Mouse (Mus musculus) right cerebral cortex, postnatal 14 days (tissue): ENCODE results near the gene Cluh.

Experiments
- DNase-seq: peaks from one replicate; pipeline ENCODE4 v3.0.0; 2022

The Cluh gene

GRCm38 (mm10) chr11:74649647-74650551 lies 604 bp downstream of the Cluh start:
- DNase-seq, result peak; percentile 38

GRCm38 (mm10) chr11:74650576-74651100 lies 1.3 kb downstream of the Cluh start:
- no peak for DNase-seq

- DNase-seq, result no peak
Measured at GRCm38 (mm10) chr11:74652791-74653191, 3.5 kb downstream of the Cluh start.

DNA sequence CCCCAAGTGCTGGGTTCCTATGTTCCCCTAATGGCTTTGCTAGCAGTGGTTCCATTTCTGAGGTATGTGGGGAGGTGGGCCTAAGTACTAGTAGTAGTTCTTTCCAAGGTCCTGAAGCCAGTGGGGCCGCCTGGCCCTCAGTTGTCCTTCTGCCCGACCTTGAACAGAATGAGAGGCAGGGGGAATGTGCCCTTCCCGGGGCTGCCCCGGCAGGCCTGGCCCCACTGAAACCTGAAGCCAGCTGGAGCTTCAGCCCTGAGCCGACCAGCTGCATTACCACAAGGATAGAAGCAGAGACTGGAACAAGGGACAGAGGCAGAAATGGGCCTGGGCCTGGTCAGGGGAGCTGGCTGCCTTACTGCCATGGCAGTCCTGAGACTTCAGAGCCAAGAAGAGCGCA lies 4.1 kb downstream of the Cluh start:
- DNase-seq, result no peak

DNA sequence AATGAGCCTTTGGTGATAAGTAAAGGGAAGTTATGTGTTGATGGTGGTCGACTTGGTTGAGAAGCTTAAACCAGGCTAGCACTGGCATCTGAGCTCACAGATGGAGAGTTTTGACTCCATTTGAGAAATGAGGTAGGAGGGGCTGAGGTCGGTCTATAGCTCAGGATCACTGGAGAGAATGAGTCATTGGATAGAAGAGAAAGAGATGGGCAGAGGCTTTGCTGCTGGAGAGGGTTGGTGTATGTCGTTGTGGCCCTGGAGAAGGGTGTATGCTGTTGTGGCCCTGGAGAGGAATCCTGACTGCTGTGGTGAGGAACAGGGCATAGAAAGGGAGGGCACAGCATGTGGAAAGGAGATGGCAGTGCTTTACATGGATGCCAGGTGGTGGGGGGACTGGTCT lies 6.6 kb downstream of the Cluh start:
- no peak for DNase-seq

- no peak for DNase-seq
Measured at GRCm38 (mm10) chr11:74660336-74660735, 11.0 kb downstream of the Cluh start.

GRCm38 (mm10) chr11:74661641-74662040 lies 12.3 kb downstream of the Cluh start:
- no peak for DNase-seq

DNA sequence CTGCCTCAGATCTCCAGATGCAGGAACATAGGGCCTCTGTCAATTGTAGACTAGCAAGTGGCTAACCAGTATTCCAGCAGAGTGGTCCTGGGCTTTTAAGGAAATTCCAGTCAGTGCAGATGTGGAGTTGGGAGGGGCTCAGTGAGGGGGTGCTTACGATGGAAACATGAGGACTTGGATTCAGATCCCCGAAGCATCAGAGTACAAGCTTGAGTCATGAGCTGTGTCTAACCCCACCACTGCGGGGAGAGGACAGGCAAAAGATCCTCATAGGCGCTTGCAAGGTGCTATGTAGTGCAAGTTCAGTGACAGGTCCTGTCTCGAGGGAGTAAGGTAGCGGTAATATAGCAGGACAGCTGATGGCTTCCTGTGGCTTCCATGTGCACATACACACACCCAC lies 12.9 kb downstream of the Cluh start:
- DNase-seq, result no peak

GRCm38 (mm10) chr11:74664279-74664678 lies 15.0 kb downstream of the Cluh start:
- DNase-seq, result no peak

DNA sequence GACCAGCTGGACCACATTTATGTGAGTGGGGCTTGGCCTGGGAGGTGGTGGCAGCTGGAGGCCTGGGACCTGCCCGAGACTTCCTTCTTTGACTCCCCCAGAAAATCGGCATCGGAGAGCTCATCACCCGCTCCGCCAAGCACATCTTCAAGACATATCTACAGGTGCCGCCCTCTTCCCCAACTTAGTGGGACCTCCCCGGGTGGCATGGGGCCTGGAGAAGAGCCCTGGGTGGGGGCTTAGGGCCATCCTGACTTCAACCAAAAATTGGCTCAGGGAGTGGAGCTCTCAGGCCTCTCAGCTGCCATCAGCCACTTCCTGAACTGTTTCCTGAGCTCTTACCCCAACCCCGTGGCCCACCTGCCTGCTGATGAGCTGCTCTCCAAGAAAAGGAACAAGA lies 15.6 kb downstream of the Cluh start:
- DNase-seq, result no peak

DNA sequence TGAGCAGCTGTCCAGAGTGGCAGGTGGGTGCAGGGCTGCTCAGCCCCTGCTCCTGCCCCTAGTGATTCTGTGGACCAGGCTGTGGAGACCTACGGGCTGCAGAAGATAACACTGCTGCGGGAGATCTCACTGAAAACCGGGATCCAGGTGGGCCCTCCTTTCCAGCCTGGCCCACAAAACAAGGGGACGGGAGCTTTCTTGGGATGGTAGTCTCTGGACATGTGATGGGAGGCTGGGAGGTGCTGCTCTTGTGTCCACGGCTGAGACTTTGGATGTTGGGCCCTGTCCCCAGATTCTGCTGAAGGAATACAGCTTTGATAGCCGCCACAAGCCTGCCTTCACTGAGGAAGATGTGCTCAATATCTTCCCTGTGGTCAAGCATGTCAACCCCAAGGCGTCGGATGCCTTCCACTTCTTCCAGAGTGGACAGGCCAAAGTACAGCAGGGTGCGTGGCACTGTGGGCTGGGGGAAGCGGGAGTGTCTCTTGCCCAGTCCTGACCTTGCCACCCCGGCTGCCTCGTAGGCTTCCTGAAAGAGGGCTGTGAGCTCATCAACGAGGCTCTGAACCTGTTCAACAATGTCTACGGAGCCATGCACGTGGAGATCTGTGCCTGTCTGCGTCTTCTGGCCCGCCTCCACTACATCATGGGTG lies 16.5 kb downstream of the Cluh start:
- DNase-seq, result no peak

GRCm38 (mm10) chr11:74666284-74666652 lies 17.0 kb downstream of the Cluh start:
- DNase-seq, result no peak

- DNase-seq, result no peak
Measured at GRCm38 (mm10) chr11:74666776-74667581, 17.7 kb downstream of the Cluh start.

- DNase-seq, result no peak
Measured at GRCm38 (mm10) chr11:74667582-74668010, 18.3 kb downstream of the Cluh start.

DNA sequence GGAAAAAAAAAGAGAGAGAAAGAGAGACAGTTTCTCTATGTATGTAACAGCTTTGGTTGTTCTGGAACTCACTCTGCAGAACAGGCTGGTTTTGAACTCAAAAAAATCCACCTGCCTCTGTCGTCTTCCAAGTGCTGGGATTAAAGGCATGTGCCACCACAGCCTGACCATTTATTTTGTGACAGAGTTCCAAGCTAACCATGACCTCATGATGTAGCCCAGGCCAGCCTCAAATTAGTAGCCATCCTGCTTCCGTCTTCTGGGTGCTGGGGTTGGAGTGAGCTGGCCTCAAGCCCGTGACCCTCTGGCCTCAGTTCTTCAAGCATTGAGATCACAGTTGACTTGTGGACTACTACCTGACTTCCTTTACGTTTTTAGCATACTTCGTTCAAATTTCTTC lies 19.2 kb downstream of the Cluh start:
- DNase-seq, result no peak

- no peak for DNase-seq
Measured at GRCm38 (mm10) chr11:74668971-74669370, 19.7 kb downstream of the Cluh start.

- DNase-seq, result no peak
Measured at GRCm38 (mm10) chr11:74670151-74670550, 20.9 kb downstream of the Cluh start.

- no peak for DNase-seq
Measured at GRCm38 (mm10) chr11:74671013-74671412, 21.7 kb downstream of the Cluh start.

GRCm38 (mm10) chr11:74671839-74672238 lies 22.5 kb downstream of the Cluh start:
- no peak for DNase-seq

DNA sequence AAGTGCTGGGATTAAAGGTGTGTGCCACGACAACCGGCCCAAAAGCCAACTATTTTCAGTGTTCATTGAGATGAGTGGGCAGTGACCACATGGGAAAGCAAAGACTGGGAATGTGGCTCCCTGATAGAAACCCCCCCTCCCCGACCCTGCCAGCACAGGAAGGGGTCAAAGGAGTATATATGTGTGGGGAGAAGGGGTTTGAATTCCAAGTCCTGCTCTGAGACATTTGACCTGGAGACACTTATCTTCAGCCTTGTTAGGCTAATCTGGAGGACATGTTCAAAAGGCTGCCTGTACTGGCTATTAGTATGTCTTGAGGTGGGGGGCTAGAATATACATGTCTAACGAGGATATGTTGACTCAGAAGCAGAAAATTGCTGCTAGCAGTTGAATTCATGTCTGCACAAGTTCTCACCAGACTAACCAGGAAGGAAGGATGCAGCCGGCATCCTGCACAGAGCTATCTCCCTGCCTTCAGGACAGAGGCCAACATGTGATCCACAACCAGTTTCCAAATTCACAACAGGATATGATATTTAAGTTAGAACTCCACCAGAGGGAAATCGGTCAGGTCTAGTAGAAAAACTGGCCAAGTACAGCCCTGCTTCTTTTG lies 23.7 kb downstream of the Cluh start:
- DNase-seq, result no peak

- no peak for DNase-seq
Measured at GRCm38 (mm10) chr11:74673561-74673960, 24.3 kb downstream of the Cluh start.

GRCm38 (mm10) chr11:74674713-74675112 lies 25.4 kb downstream of the Cluh start:
- DNase-seq, result no peak

GRCm38 (mm10) chr11:74675156-74675555 lies 25.9 kb downstream of the Cluh start:
- DNase-seq, result no peak
